Mouse (Mus musculus) effector memory CD4-positive, alpha-beta T cell, adult 7 months (primary cell): ENCODE measurements around the gene Cracr2a. TPM values are rescaled to one million over a fixed set of nuclear protein-coding genes. Genes with fewer than 3 reads are reported as not detected.

Experiments used
- polyA plus RNA-seq: library from polyadenylated mRNA; unstranded; fragments of 100-300 nt; shearing (Covaris generic); gene quantifications from one replicate; pipeline ENCODE4 v1.2.1, GENCODE M21; 2017

Cracr2a gene
- 16.7 TPM for polyA plus RNA-seq

GRCm38 (mm10) chr6:127561231-127562020, at the start of gene Cracr2a:
Gene Cracr2a (plus strand): TSS chr6:127561338.

Other genes with a start within 250 kb of the Cracr2a start
- 21.0 TPM for gene Parp11, start 114.5 kb upstream of the Cracr2a start, polyA plus RNA-seq
- gene Prmt8, start 208.1 kb downstream of the Cracr2a start, polyA plus RNA-seq, result not detected